Mouse (Mus musculus) forebrain, embryonic 13.5 days (tissue): ENCODE data around the gene Mctp2. TPM values are rescaled to one million over a fixed set of nuclear protein-coding genes. Genes with fewer than 3 reads are reported as not detected.

Experiments used
- ATAC-seq: fragments of 200-750 bp; cut with Nextera tagmentation; 2 replicates; pipeline ENCODE4 v1.8.0; 2017
- H3K27ac ChIP-seq: fragments of 300-500 bp; sonication (generic); 2 replicates; pipeline ENCODE4 v1.5.1; 2015; ENCODE audit warnings: inconsistent platforms, mild to moderate bottlenecking, moderate library complexity
- H3K27me3 ChIP-seq: fragments of 300-500 bp; sonication (generic); 2 replicates; pipeline ENCODE4 v1.6.1; 2015; ENCODE audit warnings: mild to moderate bottlenecking, inconsistent platforms
- H3K36me3 ChIP-seq: fragments of 300-500 bp; sonication (generic); 2 replicates; pipeline ENCODE4 v1.6.1; 2015; ENCODE audit warnings: mild to moderate bottlenecking, inconsistent platforms; ENCODE audit not compliant: poor library complexity, severe bottlenecking
- H3K4me1 ChIP-seq: fragments of 300-500 bp; sonication (generic); 2 replicates; pipeline ENCODE4 v1.6.1; 2015; ENCODE audit warnings: inconsistent platforms
- H3K4me2 ChIP-seq: fragments of 300-500 bp; sonication (generic); 2 replicates; pipeline ENCODE4 v1.6.1; 2015; ENCODE audit warnings: inconsistent platforms, mild to moderate bottlenecking, moderate library complexity
- H3K4me3 ChIP-seq: fragments of 300-500 bp; sonication (generic); 2 replicates; pipeline ENCODE4 v1.5.1; 2015; ENCODE audit warnings: mild to moderate bottlenecking, inconsistent platforms
- H3K9ac ChIP-seq: fragments of 300-500 bp; sonication (generic); 2 replicates; pipeline ENCODE4 v1.6.1; 2015; ENCODE audit warnings: mild to moderate bottlenecking, inconsistent platforms
- H3K9me3 ChIP-seq: fragments of 300-500 bp; sonication (generic); replicated peaks from 2 replicates; pipeline ENCODE4 v1.6.1; 2016; ENCODE audit warnings: inconsistent platforms
- WGBS: fragments of 180-500 bp; shearing (Covaris S2); methylation state at CpG from one replicate; pipeline ENCODE4 v1.1.7; 2015; 5-methylcytosine and 5-hydroxymethylcytosine counted together
- polyA plus RNA-seq: library from polyadenylated mRNA; unstranded; fragments of >200 nt; fragmentation: Nextera tagmentation; extraction: Ambion mirVana; gene quantifications from 2 replicates; pipeline ENCODE4 v1.2.1, GENCODE M21; 2015

The Mctp2 gene
- polyA plus RNA-seq, 1 experiment from 2014 or later, result 0.13 TPM

GRCm38 (mm10) chr7:72051759-72052158, 254.6 kb downstream of the Mctp2 start:
- 72% methylated on average over 2 of the region's 2 CpGs for WGBS
- Histone ChIP-seq H3K9me3 (no peaks in the 10 kb centered on the region), H3K4me2 (no peak overlapping the region), H3K27me3 (no peaks in the 10 kb centered on the region), H3K4me1 (no peaks in the 10 kb centered on the region), H3K4me3 (no peak overlapping the region), H3K27ac (no peak overlapping the region), H3K36me3 (no peaks in the 10 kb centered on the region), H3K9ac (no peak overlapping the region)
- ATAC-seq, result peak; percentile 65; the same call in 1 of the 2 replicates

GRCm38 (mm10) chr7:72047588-72048585, 258.5 kb downstream of the Mctp2 start:
- H3K9ac ChIP-seq, result no peak overlapping the region
- ATAC-seq, result no peak
- H3K4me2 ChIP-seq, result no peak overlapping the region
- H3K27me3 ChIP-seq, result no peaks in the 10 kb centered on the region
- no peak overlapping the region for H3K4me3 ChIP-seq
- no peak overlapping the region for H3K27ac ChIP-seq
- H3K36me3 ChIP-seq, result no peaks in the 10 kb centered on the region
- H3K4me1 ChIP-seq, result no peaks in the 10 kb centered on the region
- WGBS, result 78% methylated on average over 20 of the region's 20 CpGs
- H3K9me3 ChIP-seq, result no peaks in the 10 kb centered on the region
